Mouse (Mus musculus) thymus, postnatal 4 days (tissue): Measurements from ENCODE around the gene Vgll1.

Source experiments
- DNase-seq: peaks from one replicate; pipeline ENCODE4 v3.0.0; 2021

The Vgll1 gene

GRCm38 (mm10) chrX:57087806-57088205, at the start of gene Vgll1:
Gene Vgll1, plus strand, starts transcription at chrX:57088106.
- DNase-seq, result no peak

- no peak for DNase-seq
These were observed 45.1 kb upstream of the Vgll1 start, which contains the start of gene Brs3 for GRCm38 (mm10) chrX:57042774-57043173. Gene Brs3, plus strand, starts transcription at chrX:57043074.

GRCm38 (mm10) chrX:57043869-57044268, 44.0 kb upstream of the Vgll1 start:
- no peak for DNase-seq

GRCm38 (mm10) chrX:57052848-57053173, 35.1 kb upstream of the Vgll1 start:
- no peak for DNase-seq

- DNase-seq, result peak; percentile 85
These were observed 34.5 kb upstream of the Vgll1 start, which contains the start of gene Htatsf1 for GRCm38 (mm10) chrX:57053174-57053992. Gene Htatsf1, plus strand, starts transcription at chrX:57053583.

- DNase-seq, result peak; percentile 19
These were observed 33.9 kb upstream of the Vgll1 start for GRCm38 (mm10) chrX:57053993-57054385.

- DNase-seq, result no peak
These were observed 6.4 kb upstream of the Vgll1 start for GRCm38 (mm10) chrX:57081496-57081895.

- DNase-seq, result no peak
These were observed 15.5 kb downstream of the Vgll1 start for GRCm38 (mm10) chrX:57103415-57103814.

GRCm38 (mm10) chrX:57106956-57107355, 19.1 kb downstream of the Vgll1 start:
- DNase-seq, result no peak

GRCm38 (mm10) chrX:57118143-57118542, 30.2 kb downstream of the Vgll1 start:
- no peak for DNase-seq

GRCm38 (mm10) chrX:57120768-57121167, 32.9 kb downstream of the Vgll1 start:
- peak; percentile 17 for DNase-seq

GRCm38 (mm10) chrX:57130633-57131032, 42.7 kb downstream of the Vgll1 start:
- DNase-seq, result peak; percentile 8

- no peak for DNase-seq
These were observed 49.7 kb downstream of the Vgll1 start for GRCm38 (mm10) chrX:57137627-57138026.

GRCm38 (mm10) chrX:57153520-57153919, 65.6 kb downstream of the Vgll1 start:
- no peak for DNase-seq
